Mouse (Mus musculus): ENCODE data around the gene Gga3.
"Not testable (repeated sequence)": the region's sequence is repeated elsewhere in the genome, so short reads cannot be mapped to it uniquely, and the experiment has no call there.

The Gga3 gene

DNA sequence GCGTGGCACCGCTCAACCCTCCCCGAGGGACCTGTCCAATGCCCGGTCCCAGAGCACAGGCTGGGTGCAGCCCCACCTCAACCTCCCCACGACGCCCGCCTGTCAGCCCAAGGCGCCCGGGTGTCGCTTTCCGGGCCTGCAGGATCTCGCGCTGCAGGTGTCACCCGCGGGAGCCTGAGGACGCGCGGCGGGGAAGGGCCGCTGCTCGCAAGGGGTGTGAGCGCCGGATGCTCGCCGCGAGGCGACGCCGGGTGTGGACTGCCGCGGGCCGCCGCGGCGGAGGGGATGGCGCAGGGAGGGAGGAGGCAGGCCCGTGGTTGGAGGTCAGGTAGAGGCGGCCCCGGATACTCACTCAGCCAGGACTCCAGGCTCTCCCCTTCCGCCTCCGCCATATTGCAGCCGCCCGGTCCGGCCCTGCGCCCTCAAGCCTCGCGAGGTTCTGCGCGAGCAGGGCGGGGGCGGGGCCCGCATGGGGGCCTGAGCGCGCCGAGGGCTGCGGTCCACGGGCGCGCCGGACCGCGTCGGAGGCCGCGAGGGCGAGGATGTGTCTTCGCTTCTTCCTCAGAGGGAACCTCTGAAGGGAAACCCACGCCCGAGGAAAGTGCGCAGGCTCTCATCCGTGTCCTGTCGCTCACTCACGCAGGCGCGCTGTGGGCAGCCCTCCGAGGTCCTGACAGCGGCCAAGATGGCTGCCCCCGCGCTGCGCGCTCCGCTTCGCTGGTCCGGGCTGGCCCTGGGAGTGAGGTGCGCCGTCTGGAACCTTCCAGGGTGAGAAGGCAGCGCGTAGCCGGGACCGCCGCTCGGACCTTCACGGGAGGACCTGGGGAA lies at the start of gene Gga3, which contains the start of gene Mrps7:
Gga3 (minus strand) TSS at position 576 of the 828 bp plus-strand sequence.
Mrps7 (plus strand) TSS at position 450 of the 828 bp plus-strand sequence.
- DNase-seq, result peak; percentile 92 to 96

DNA sequence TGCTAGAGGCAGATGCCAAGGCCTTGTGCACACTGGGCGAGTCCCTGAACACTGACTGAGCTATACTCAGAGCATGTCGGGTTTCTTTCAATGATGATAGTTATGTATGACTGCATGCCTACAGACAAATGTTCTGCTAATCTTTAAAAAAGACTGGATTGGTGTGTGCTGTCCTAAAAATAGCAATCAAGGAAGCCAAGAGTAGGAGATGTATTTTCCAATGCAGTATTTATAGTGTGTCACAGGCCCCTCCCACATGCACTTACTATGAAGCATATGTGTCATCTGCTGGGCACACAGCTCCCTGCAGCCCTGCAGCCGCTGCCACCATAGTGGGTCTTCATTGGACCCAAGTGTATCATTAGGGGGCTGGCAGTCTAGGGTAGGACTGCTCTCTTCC lies 49.3 kb upstream of the Gga3 start:
- no peak for DNase-seq

DNA sequence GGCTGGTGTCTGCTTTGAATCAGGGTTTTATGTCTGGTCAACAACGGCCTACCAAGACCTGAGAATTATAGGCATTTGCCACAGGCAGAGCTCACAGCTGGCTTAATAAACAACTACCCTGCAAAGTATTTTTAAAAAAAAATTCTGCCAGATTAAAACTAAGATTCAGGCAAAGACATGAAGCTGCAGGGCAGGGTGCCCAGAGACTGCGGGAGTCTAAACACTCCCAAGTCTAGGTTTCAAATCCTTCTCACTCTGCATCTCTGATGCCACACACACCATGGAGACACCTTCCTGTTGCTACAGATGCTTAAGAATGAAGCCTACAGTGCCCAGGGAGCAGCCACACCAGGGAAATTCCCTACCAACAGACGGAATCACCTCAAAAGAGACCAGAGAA lies 47.8 kb upstream of the Gga3 start:
- DNase-seq, result no peak

DNA sequence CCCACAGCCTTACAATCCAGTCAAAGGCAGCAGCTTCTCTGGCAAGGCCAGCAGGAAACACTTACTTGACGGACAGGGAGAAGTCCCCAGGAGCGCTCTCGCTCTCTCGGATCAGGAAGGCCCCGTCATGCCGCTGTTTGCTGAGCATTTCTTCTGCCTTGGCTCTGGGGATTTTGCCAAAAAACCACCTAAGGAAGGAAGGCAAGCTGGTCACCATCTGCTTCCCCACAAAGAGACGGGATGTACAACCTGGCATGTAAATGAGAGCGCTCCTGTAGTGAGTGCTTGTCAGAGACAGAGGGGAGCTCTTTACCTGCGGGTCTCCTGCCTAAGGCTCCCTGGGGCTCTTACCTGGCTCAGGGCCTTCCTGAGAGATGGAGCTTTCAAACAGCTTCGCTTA lies 45.9 kb upstream of the Gga3 start:
- DNase-seq, result peak; percentile 35 to 68

DNA sequence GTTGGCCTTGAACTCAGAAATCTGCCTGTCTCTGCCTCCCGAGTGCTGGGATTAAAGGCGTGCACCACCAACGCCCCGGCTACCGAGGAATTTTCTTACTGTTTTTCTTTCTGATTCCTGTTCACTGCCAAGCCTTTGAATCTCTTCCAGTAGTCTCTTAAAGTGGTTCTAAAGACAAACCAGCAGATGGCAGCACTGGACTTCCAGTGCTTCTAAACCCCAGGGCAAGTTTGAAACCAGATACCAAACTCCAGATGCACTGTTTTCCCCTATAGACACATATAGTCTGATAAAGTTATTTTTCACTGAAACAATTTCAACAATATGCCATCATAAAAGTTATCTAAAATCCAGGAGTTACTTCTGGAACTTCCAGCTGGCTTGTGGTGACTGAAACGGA lies 43.6 kb upstream of the Gga3 start:
- peak in 1 of 2 experiments; percentile 64 for DNase-seq

DNA sequence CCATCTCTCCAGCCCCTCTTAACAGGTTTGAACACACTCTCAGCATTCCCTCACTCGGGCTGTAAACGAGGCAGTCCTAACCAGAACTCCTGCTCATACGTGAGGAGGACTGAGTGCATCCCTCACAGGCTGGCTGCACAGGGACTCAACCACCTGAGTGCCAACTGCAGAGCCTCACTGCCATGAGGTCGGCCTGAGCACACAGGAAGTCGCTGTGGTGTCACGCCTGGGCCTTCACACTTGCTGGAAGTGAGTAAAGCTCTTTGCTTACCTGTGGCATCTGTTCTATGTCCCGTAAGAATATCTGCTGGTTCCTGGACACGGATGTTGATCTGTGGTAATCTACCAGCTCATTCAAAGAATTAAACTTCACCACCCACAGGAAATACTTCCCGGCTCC lies 42.6 kb upstream of the Gga3 start:
- DNase-seq, result no peak

DNA sequence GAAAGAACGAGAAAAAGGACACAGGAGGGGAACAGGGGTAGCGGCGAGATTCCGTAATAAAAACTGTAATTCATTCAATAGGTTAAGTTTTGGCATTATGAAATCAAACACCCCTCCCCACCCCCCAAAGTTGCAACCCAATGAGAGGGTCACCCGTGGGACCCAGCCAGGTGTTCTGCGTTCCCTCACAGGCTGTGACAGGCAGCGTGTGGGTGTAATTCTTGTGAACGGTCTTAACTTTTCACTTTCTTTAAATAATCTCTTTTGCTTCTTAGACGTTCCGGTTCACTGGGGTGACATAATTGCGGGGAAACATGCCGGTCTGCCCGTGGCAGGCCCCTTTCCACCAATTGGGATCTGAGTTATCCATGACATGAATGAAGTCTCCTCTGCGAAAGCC lies 41.6 kb upstream of the Gga3 start:
- DNase-seq, result not testable (repeated sequence)

DNA sequence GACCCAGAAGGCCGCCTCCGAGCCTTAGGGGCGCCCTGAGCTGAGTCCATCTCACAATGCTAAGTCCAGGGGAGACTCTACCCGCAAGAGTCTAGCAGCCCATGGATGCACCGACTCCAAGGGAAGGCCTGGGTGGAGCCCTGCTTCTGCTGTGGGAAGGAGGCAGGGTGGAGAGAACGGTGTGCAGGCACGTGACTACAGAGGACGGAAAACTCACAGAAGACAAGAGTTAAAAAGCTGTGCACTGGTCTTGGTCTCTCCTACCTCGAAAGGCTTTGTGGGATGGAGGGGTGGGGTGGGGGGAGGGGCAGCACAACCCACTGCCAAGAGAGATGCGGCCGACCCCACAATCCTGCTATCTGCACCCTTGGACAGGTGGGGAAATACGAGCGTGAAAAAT lies 40.5 kb upstream of the Gga3 start:
- no peak for DNase-seq

DNA sequence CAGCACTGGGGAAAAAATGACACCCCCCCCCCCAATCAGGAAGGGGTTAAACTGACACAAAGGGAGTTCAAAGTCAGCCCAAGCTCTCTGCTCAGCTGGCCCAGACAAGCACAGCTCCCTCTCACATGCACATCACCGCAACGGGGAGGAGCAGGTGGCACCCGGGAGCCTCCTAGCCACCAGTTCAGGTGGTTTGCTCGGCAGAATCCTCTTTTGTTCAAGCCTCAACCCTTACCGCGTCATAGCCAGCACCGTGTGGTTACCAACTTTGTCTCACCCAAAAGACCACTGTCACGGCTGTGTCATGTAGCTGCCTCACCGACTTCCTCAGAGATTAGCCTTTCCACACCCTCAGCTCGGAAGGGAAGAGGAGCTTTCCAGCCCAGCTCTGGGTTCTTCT lies 39.4 kb upstream of the Gga3 start:
- DNase-seq, result no peak

DNA sequence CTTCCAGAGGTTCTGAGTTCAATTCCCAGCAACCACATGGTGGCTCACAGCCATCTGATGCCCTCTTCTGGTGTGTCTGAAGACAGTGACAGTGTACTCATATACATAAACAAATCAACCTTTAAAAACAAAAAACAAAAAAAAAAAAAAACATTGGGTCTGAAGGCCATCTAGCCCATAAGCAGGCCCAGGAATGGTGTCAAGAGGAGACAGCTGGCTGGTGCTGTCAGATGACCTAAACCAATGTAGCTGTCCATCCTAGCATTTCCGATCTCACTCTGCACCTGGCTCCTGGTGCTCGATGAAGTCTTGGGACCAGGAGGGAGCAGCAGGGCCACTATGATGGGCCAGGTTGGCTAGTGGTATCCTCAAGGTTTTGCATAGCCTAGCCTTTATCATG lies 38.9 kb upstream of the Gga3 start:
- DNase-seq, result no peak

DNA sequence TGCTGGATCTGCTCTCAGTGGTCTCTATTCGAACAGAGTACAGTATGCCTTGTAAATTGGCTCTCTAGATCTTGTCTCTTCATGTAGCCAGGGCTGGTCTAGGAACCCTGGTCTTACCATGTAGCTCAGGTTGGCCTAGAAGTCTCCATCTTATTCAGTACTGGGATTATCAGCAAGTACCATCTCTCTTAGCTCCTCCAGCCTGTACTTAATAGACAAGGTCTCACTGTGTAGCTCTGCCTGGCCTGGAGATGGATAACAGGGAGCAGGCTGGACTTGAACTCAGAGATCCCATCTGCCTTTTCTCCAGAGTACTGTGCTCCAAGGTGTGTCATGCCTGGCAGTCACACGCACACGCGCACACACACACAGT lies 37.8 kb upstream of the Gga3 start:
- DNase-seq, result no peak

DNA sequence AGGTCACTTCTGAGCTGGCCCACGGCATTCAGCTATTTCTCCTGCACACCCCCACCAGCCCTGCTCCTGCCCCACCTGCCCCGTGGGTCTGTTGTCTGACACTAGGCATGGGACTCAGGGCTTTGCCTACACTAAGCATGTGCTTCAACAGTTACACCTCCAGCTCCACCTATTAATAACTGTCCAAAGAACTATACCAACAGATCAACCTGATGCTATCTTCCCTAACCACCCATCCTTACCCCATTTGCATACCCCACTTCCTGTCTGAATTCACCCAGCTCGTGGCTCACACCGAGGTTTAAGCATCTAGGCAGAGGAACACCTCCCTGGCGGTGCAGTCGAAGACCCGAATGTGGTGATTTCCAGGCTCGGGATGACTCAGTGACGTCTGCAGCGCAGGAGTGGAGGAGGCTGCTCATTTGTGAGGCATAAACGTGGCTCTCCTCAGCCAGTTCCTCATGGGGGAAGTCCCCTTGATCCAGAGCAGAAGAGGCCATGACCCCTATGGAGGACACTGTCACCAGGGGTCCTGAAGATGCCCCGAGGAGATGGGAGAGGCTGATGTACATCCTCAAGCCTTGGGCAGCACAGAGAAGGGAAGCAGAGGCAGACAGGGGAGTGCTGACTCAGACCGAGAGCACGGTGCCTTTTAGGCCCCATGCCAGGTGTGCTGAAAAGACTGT lies 37.3 kb upstream of the Gga3 start:
- no peak for DNase-seq

DNA sequence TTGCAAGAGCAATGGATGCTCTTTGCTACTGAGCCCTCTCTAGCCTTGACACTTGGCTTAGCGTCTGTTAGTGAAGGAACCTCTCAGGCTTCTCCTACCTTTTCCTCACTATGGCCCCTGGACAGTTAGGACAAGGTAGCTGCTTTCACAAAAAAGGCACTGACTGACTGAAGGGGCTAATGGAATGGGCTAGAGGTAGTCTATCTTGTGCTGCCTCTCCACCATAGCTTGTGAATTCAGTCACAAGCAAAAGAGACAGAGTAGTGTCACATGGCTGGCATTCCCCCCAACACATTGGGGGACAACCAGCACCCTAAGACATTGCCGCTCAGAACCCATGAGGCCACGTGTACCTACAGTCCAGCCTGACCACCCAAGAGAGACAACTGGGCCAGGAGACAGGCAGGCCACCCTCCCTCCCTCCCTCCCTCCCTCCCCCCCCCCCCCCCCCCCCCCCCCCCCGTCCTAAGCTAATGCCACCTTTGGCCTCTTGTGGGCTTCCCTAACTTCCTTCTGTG lies 36.5 kb upstream of the Gga3 start:
- no peak for DNase-seq

DNA sequence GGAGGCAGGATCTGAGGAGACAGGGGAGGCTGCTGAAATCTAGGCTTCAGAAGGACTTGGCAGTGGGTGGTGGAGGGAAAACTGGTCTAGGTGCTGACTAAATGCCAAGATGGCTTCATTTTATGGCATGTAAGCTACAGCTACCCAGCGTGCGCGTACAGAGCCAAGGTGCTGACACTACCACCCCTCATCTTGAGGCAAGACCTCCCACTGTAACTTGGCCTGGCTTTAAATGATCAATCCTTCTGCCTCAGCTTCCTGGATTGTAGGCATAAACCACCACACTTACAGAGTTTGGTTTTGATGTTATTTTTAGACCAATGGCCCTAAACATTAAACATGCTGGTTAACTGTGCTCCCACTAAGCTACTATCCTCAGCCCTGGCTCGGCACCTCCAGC lies 35.7 kb upstream of the Gga3 start:
- DNase-seq, result no peak

DNA sequence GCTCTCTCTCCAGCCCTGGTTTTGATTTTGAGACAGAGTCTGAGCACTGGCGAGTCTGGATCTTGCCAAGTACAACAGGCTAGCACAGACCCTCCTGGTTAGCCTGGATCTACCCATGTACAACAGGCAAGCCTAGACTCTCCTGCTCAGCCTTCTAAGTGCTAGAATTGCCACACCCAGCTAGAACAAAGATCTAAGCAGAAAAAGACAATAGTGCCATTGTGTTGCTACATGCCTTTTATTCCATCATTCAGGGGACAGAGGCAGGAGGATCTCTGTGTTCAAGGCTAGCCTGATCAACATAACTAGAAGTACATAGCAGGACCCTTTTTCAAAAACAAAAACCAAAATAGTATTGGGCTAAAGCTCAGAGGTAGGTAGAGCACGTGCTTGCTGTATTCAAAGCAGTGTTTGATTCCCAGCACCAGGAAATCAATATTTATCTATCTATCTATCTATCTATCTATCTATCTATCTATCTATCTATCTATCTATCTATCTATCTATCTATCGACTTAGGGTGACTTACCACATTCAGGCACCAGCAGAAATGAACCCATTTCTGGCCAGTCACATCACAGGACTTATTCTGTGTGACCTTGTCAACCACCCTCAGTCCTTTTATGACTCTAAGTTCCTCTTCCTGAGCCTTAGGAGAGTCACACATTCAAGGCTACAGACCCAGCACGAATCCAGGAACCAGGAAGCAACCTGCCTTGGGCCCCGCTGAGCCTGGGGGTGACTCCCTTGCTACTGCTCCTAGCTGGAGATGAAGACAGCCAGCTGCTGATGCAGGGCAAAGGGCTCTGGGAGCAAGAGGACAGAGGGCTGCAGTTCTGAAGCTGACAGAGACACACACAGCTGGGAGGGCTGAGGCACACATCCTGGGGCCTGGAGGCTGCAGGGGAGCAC lies 34.9 kb upstream of the Gga3 start:
- DNase-seq, result no peak

DNA sequence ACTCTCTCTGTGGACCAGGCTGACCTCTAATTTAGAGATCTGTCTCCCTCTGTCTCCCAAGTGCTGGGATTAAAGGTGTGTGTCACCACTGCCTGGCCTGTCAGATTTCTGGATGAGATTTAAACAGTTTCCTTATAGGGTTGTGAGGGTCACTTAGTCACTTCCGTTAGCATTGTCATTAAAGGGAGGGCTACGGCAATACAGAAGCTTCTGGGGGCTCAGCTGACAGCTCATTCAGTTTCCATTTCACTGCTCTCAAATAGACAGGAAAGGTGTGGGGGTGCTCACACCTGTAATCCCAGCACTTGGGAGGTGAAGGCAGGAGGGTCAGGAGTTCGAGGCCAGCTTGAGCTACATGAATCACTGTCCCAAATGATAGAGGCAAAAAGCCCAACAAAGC lies 33.1 kb upstream of the Gga3 start:
- DNase-seq, result no peak

DNA sequence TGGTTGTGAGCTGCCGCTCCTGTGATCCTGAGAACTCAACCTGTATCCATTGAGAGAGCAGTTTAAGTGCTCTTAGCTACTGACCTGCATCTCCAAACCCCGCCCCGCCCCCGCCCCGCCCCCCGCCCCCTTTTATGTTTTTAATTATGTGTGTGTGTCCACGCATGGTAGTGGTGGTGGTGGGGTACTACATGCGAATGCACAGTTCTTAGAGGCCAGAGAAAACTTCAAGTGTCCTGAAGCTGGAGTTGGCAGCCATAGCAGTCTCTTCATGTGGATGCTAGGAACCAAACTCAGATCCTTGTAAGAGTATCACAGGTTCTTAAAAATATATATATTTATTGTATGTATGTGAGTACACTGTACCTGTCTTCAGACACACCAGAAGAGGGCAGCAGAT lies 31.6 kb upstream of the Gga3 start:
- DNase-seq, result no peak

DNA sequence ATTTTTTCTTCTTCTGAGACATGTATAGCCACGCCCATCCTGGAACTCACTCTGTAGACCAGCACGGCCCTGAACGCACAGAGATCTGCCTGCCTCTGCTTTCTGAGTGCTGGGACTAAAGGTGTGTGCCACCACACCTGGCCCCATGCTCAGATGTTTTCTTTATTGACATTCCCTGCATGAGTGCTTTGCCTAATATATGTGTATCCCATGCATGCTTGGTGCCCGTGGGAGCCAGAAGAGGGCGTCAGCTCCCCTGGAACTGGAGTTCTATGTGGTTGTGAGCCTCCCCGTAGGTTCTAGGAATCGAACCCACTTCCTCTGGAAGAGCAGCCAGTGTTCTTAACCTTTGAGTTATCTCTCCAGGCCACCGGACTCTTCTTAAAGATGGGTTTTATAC lies 31.2 kb upstream of the Gga3 start:
- no peak for DNase-seq

DNA sequence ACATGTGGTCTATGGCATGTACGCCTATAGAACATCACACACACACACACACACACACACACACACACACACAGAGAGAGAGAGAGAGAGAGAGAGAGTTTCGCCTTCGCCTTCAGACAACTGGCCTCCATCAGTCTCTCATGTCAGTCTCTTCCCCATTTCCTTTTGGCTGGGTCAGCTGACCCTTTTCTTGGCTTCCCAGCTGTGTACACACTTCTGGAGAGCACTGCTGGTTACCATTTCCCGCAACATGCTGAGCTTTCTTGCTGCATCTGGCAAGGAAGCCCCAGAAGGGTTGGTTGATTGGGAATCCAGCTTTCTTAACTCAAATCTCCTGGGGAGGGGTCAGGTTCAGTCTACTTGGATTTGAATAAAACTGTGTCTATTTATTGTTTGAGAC lies 30.3 kb upstream of the Gga3 start:
- DNase-seq, result no peak

DNA sequence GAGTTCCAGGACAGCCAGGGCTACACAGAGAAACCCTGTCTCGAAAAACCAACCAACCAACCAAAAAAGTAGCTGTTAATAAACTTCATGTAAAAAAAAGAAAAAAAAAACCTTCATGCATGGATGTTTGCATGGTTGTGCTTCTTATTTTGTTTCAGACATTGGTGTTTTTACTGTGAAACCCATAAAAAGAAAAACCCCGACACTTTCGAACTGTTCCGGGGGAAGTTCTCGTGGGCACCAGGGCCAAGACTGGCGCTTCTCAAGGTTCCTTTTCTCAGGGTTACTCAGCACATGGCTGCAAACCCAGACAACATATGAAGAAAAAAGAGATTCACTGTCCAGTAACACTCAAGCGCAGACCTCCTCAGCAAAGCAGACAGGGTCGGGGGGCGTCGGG lies 29.0 kb upstream of the Gga3 start:
- no peak for DNase-seq

DNA sequence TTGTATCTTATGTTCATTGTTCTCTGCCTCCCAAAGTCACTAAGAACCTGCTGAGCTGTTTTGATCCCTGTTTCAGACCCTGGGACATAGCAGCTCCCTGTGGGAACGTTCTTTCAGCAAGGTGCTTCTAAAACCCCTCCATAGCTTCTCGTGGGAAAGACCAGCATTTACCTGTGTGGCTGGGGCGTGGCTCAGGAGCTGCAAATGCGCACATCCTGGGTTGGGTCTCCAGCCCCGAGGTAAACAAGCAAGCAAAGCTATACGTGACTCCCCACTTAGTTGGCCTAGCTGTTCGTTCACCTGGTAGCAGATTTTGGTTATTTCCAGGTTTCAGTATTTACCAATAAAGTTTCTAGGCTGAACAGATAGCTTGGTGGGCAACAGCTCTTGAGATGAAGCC lies 28.4 kb upstream of the Gga3 start:
- DNase-seq, result no peak

DNA sequence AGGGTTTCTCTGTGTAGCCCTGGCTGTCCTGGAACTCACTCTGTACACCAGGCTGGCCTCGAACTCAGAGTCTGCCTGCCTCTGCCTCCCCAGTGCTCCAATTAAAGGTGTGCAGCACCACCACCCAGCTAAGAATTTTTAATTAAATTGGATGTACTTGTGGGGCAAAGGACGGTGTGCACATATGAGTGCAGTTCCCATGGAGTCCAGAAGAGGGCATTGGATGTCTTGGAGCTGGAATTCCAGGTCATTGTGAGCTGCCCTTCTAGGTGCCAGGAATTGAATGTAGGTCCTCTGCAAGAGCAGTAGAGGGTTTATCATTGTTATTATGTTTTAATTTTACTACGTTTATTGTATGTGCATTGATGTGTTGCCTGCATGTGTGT lies 27.6 kb upstream of the Gga3 start:
- DNase-seq, result peak; percentile 62 to 77

Measured in kidney, postnatal 25 days (tissue).